Comparison of ENCODE assay signal across 9 mouse cellular contexts in the genomic region with DNA sequence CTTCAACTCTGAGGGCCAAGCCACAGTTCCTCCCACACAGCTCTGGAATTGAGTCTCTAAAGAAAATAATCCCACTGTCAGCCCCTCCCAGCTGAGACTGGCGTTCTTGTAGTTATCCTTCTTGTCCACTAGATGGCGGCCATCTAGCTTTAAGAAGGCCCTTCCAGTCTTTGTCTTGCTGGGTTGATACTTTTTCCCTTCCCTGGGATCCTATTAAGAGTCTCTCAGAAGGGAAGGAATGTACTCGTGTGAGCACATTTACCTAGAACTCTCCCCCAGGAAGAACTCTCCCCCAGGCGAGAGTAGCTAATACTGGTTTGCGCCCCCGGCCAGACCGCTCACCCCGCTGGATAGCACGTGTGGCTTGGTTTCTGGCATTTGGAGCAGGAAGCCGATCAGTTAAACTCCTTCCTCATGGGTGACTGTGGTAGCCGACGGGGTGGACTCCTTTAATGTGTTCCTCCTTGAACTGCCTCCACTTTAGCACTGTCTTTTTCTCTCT. TPM values are rescaled to one million over a fixed set of nuclear protein-coding genes. Genes with fewer than 3 reads are reported as not detected.
A peak's percentile ranks its signal among the peaks of the same experiment; 100 is the strongest.
DNase-seq lines count a peak whose midpoint lies in the region; ATAC-seq lines count a peak whose summit lies in the region.
"Had no signal": no experiment of that assay in that cellular context is flagged by ENCODE, and none has a peak within 500 bp of the region (broad histone marks: within the 10 kb centered on the region; RNA-seq: fewer than 3 reads in every experiment).

No protein-coding gene starts in this region.

- H3K27ac ChIP-seq in midbrain, embryonic 11.5 days (ENCODE audit: low read depth, low read length), result no peak overlapping the region; the same call in 1 of the 2 replicates

- H3K4me3 ChIP-seq in midbrain, embryonic 11.5 days (ENCODE audit: low read depth, low read length), result no peak overlapping the region

- intact Hi-C loops in left cerebral cortex, postnatal 25 days (cut with DNase I), result no loop called here

- no peaks in the 10 kb centered on the region for H3K27me3 ChIP-seq in midbrain, embryonic 11.5 days (ENCODE audit: control insufficient read depth, insufficient read depth, low read length)
- no peaks in the 10 kb centered on the region for H3K27me3 ChIP-seq in splenic B cell, adult 2 months (ENCODE audit: control insufficient read depth, insufficient read depth, low read length, poor library complexity, severe bottlenecking)

- H3K9me3 ChIP-seq in midbrain, embryonic 11.5 days (ENCODE audit: control insufficient read depth, low read length), result no peaks in the 10 kb centered on the region

- 0 out of 2 replicates have a peak, but pooled peaks cover 2% of the 10 kb centered on the region for H3K36me3 ChIP-seq in midbrain, embryonic 11.5 days (ENCODE audit: control insufficient read depth, insufficient read depth, low read length)
- H3K36me3 ChIP-seq in splenic B cell, adult 2 months (ENCODE audit: control insufficient read depth, insufficient read depth, low read length, poor library complexity, severe bottlenecking), result no peaks in the 10 kb centered on the region

- DNase-seq in adrenal gland, postnatal 10 days, result peak; percentile 35
- no peak for DNase-seq in adrenal gland, postnatal 4 days (ENCODE audit: low spot score in 2 of 2)
- peak; percentile 43 to 50 for DNase-seq in CD8-positive naive resting alpha-beta T cell, adult 2 months (ENCODE audit: low read depth in 2 of 2, low spot score in 2 of 2)
- DNase-seq in cerebellum, postnatal 25 days, result peak; percentile 32 to 44
- DNase-seq in heart, adult 9 months (ENCODE audit: low spot score in 2 of 2), result peak; percentile 67 to 70
- peak; percentile 53 to 78 for DNase-seq in left cerebral cortex, postnatal 25 days (ENCODE audit: low spot score in 2 of 2)
- peak; percentile 95 for DNase-seq in midbrain, embryonic 11.5 days (ENCODE audit: low spot score, missing footprints)
- peak; percentile 76 for DNase-seq in splenic B cell, adult 2 months (ENCODE audit: low read depth, low spot score)

- peak overlapping the region; percentile 39; the same call in 1 of the 2 replicates for H3K9ac ChIP-seq in midbrain, embryonic 11.5 days (ENCODE audit: low read length)

- peak; percentile 81 for ATAC-seq in midbrain, embryonic 11.5 days (ENCODE audit: low FRiP score)

- WGBS in midbrain, embryonic 11.5 days, result 47% methylated on average over 12 of the region's 12 CpGs

- H3K4me1 ChIP-seq in midbrain, embryonic 11.5 days (ENCODE audit: control insufficient read depth, insufficient read depth, low read length), result 0 out of 2 replicates have a peak, but pooled peaks cover 2% of the 10 kb centered on the region

- 0 out of 2 replicates have a peak overlapping the region, but pooled peaks have one; percentile 2 for H3K4me2 ChIP-seq in midbrain, embryonic 11.5 days

RNA-seq across cellular contexts. Expression of a gene that starts 6.5 kb away (rescaled TPM):
- total RNA-seq in adrenal gland, postnatal 10 days (2021), result 10 to 100 TPM; 26.2 to 29.3 TPM
- 10 to 100 TPM; 37.7 to 38.1 TPM for total RNA-seq in adrenal gland, postnatal 4 days (2021)
- 1 to 10 TPM; 6.5 to 6.9 TPM for total RNA-seq in left cerebral cortex, postnatal 25 days (2021)
- polyA plus RNA-seq in midbrain, embryonic 11.5 days (2014; fragmentation: Nextera tagmentation; extraction: Ambion mirVana), result 15.5 TPM in 2 replicates

RNA-seq across cellular contexts. Expression of a gene that starts 6.7 kb away (rescaled TPM):
- 10 to 100 TPM; 24.9 to 25.6 TPM for total RNA-seq in adrenal gland, postnatal 10 days (2021)
- 10 to 100 TPM; 20.8 to 26.1 TPM for total RNA-seq in adrenal gland, postnatal 4 days (2021)
- 10 to 100 TPM; 33.4 to 34.2 TPM for total RNA-seq in left cerebral cortex, postnatal 25 days (2021)
- polyA plus RNA-seq in midbrain, embryonic 11.5 days (2014; fragmentation: Nextera tagmentation; extraction: Ambion mirVana), result 32.2 and 35.2 TPM in 2 replicates

RNA-seq across cellular contexts. Expression of a gene that starts 16.0 kb away (rescaled TPM):
- total RNA-seq in adrenal gland, postnatal 10 days (2021), result under 1 TPM; 0.54 to 0.64 TPM
- total RNA-seq in adrenal gland, postnatal 4 days (2021), result 1 to 10 TPM in 1 of 2 experiments, under 1 TPM in 1; 0.45 to 8.8 TPM
- under 1 TPM; 0.43 to 0.44 TPM for total RNA-seq in left cerebral cortex, postnatal 25 days (2021)
- 0.49 TPM in 1 of 2 replicates, not detected in the other for polyA plus RNA-seq in midbrain, embryonic 11.5 days (2014; fragmentation: Nextera tagmentation; extraction: Ambion mirVana)
- polyA plus RNA-seq: C2C12 had no signal

RNA-seq across cellular contexts. Expression of a gene that starts 21.2 kb away (rescaled TPM):
- under 1 TPM; 0.27 to 0.39 TPM for total RNA-seq in adrenal gland, postnatal 10 days (2021)
- total RNA-seq in adrenal gland, postnatal 4 days (2021), result not detected
- total RNA-seq in left cerebral cortex, postnatal 25 days (2021), result under 1 TPM; 0.50 to 0.64 TPM
- polyA plus RNA-seq in midbrain, embryonic 11.5 days (2014; fragmentation: Nextera tagmentation; extraction: Ambion mirVana), result 0.31 TPM in 1 of 2 replicates, not detected in the other
- polyA plus RNA-seq: C2C12 had no signal

RNA-seq across cellular contexts. Expression of a gene that starts 44.1 kb away (rescaled TPM):
- total RNA-seq in adrenal gland, postnatal 10 days (2021), result 10 to 100 TPM; 24.6 to 27.8 TPM
- total RNA-seq in adrenal gland, postnatal 4 days (2021), result 10 to 100 TPM; 33.9 to 38.3 TPM
- total RNA-seq in left cerebral cortex, postnatal 25 days (2021), result 10 to 100 TPM; 17.6 to 20.7 TPM
- 173 and 179 TPM in 2 replicates for polyA plus RNA-seq in midbrain, embryonic 11.5 days (2014; fragmentation: Nextera tagmentation; extraction: Ambion mirVana)

Comparison
In these comparisons a context has a peak if more than half of its experiments do, and no peak if none do; other contexts are left out.
1. DNase-seq: peak in adrenal gland, postnatal 10 days (single experiment), CD8-positive naive resting alpha-beta T cell, adult 2 months (2 of 2), cerebellum, postnatal 25 days (2 of 2), heart, adult 9 months (2 of 2), left cerebral cortex, postnatal 25 days (2 of 2), midbrain, embryonic 11.5 days (single experiment) and splenic B cell, adult 2 months (single experiment); none in adrenal gland, postnatal 4 days (0 of 2).